Mouse (Mus musculus): ENCODE results near the gene Tsc2. TPM values are rescaled to one million over a fixed set of nuclear protein-coding genes. Genes with fewer than 3 reads are reported as not detected.
"Not testable (repeated sequence)": the region's sequence is repeated elsewhere in the genome, so short reads cannot be mapped to it uniquely, and the experiment has no call there.

The Tsc2 gene
- polyA plus RNA-seq, 1 experiment from 2014 or later = 59.3 TPM

DNA sequence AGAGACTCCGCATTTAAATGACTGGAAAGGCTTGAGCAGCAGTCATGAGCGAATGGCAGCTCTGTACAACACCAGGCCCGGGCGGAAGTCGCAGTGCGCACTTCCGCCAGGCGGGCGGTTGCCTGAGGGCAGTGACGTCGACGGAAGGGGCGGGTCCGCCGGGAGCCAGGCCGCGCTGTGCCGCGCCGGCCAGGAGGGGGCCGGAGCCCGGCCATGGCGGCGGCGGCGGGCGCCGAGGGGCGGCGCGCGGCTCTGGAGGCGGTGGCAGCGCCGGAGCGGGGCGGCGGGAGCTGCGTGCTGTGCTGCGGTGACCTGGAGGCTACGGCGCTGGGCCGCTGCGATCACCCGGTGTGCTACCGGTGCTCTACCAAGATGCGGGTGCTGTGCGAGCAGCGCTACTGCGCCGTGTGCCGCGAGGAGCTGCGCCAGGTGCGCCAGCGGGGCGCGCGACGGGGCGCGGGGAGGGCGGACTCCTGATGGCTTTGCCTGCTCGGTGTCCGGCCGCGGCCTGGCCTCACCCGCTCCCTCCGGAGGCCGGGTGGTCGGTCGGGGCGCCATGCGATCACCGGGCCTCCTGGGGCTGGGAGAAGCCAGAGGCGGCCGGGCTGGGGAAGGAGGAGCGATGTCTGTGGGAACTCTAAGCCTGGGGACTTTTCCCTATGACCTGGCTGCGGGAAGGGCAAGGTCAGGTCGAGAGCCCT is 37.3 kb upstream of the Tsc2 start, which contains the start of gene Zfp598:
Gene Zfp598, plus strand, starts transcription at position 143 of the 701 bp plus-strand sequence.
- Histone ChIP-seq H3K27me3 (replicated peaks; ENCODE audit: control insufficient read depth, insufficient read depth, low read length) (no peaks in the 10 kb centered on the region), H3K4me1 (replicated peaks; ENCODE audit: control insufficient read depth, insufficient read depth, low read length) (peaks cover 26% of the 10 kb centered on the region), H3K36me3 (ENCODE audit: control insufficient read depth, insufficient read depth, low read length) (no peaks in the 10 kb centered on the region), H3K27ac (ENCODE audit: low read depth) (peak within 1 kb of the TSS; percentile 81), H3K9me3 (ENCODE audit: control insufficient read depth, low read length) (no peaks in the 10 kb centered on the region), H3K9ac (ENCODE audit: low read length) (peak within 1 kb of the TSS; percentile 91), H3K4me3 (ENCODE audit: low read depth, low read length) (peak within 1 kb of the TSS; percentile 98), H3K4me2 (ENCODE audit: low read length) (peak within 1 kb of the TSS; percentile 92)
- DNase-seq (ENCODE audit: low spot score) = peak; percentile 97
- ATAC-seq (replicated peaks; ENCODE audit: low FRiP score, low TSS enrichment, low read depth) = peak; percentile 98
- 0% methylated on average over 77 of the region's 80 CpGs for WGBS

DNA sequence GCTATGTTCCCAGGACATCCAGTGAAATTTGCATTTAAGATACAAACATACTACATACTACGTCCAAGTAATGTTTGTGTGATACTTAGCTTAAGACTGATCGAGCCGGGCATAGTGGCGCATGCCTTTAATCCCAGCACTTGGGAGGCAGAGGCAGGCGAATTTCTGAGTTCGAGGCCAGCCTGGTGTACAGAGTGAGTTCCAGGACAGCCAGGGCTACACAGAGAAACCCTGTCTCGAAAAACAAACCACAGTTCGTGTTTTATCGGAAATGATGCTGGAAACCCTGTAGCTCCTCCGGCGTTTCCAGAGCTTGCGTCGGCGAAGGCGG is 36.7 kb upstream of the Tsc2 start:
- H3K4me1 ChIP-seq (replicated peaks; ENCODE audit: control insufficient read depth, insufficient read depth, low read length) = peaks cover 26% of the 10 kb centered on the region
- H3K27ac ChIP-seq (ENCODE audit: low read depth) = peak overlapping the region; percentile 54; the same call in 1 of the 2 replicates
- not testable (repeated sequence) for H3K9me3 ChIP-seq (ENCODE audit: control insufficient read depth, low read length); H3K36me3 ChIP-seq (ENCODE audit: control insufficient read depth, insufficient read depth, low read length); H3K27me3 ChIP-seq (replicated peaks; ENCODE audit: control insufficient read depth, insufficient read depth, low read length); DNase-seq (ENCODE audit: low spot score)
- H3K9ac ChIP-seq (ENCODE audit: low read length) = peak overlapping the region; percentile 91
- ATAC-seq (replicated peaks; ENCODE audit: low FRiP score, low TSS enrichment, low read depth) = peak; percentile 18
- 9% methylated on average over 15 of the region's 15 CpGs for WGBS
- peak overlapping the region; percentile 98 for H3K4me3 ChIP-seq (ENCODE audit: low read depth, low read length)
- peak overlapping the region; percentile 92 for H3K4me2 ChIP-seq (ENCODE audit: low read length)

DNA sequence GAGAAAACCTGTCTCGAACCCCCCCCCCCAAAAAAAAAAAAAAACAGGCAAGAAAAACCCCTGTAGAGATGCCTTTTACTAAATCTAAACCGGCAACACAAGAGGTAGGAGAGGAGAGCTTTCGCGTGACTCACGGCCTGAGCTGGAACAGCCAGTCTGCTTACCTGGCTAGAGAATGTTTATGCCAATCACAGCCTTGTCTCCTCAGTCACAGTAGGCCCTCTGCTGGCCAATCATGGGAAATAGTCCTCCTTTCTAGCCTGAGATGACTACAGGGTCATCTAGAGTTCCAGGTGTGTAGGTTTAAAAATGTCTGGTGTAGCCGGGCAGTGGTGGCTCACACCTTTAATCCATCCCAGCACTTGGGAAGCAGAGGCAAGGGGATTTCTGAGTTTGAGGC is 35.0 kb upstream of the Tsc2 start:
- ATAC-seq (replicated peaks; ENCODE audit: low FRiP score, low TSS enrichment, low read depth) = 0 out of 2 replicates have a peak, but pooled peaks have one; percentile 3
- WGBS = 25% methylated on average over 6 of the region's 6 CpGs

DNA sequence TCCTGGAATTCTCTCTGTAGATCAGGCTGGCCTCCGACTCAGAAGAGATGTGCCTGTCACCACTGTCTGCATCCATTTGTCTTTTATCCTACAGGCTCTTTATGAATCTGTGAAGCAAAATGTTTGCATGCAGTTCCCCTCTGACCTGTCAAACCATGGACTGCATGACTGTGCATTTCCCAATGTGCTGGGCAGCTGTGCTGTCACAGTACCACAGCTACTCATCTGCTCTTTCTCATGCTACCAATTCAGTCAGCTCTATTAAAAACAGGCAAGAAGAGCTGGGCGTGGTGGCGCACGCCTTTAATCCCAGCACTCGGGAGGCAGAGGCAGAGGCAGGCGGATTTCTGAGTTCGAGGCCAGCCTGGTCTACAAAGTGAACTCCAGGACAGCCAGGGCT is 34.6 kb upstream of the Tsc2 start:
- not testable (repeated sequence) for H3K36me3 ChIP-seq (ENCODE audit: control insufficient read depth, insufficient read depth, low read length); ATAC-seq (replicated peaks; ENCODE audit: low FRiP score, low TSS enrichment, low read depth); H3K27ac ChIP-seq (ENCODE audit: low read depth); DNase-seq (ENCODE audit: low spot score); H3K4me3 ChIP-seq (ENCODE audit: low read depth, low read length); H3K27me3 ChIP-seq (replicated peaks; ENCODE audit: control insufficient read depth, insufficient read depth, low read length); H3K9me3 ChIP-seq (ENCODE audit: control insufficient read depth, low read length); H3K4me2 ChIP-seq (ENCODE audit: low read length); H3K9ac ChIP-seq (ENCODE audit: low read length)
- 65% methylated on average over 7 of the region's 7 CpGs for WGBS
- peaks cover 21% of the 10 kb centered on the region for H3K4me1 ChIP-seq (replicated peaks; ENCODE audit: control insufficient read depth, insufficient read depth, low read length)

More for the DNA sequence above, 35.0 kb upstream of the Tsc2 start:
- Histone ChIP-seq H3K4me3 (ENCODE audit: low read depth, low read length) (no peak overlapping the region), H3K36me3 (ENCODE audit: control insufficient read depth, insufficient read depth, low read length) (no peaks in the 10 kb centered on the region), H3K27ac (ENCODE audit: low read depth) (no peak overlapping the region), H3K4me2 (ENCODE audit: low read length) (no peak overlapping the region), H3K4me1 (replicated peaks; ENCODE audit: control insufficient read depth, insufficient read depth, low read length) (peaks cover 25% of the 10 kb centered on the region), H3K27me3 (replicated peaks; ENCODE audit: control insufficient read depth, insufficient read depth, low read length) (no peaks in the 10 kb centered on the region), H3K9me3 (ENCODE audit: control insufficient read depth, low read length) (no peaks in the 10 kb centered on the region), H3K9ac (ENCODE audit: low read length) (no peak overlapping the region)
- peak; percentile 63 for DNase-seq (ENCODE audit: low spot score)

DNA sequence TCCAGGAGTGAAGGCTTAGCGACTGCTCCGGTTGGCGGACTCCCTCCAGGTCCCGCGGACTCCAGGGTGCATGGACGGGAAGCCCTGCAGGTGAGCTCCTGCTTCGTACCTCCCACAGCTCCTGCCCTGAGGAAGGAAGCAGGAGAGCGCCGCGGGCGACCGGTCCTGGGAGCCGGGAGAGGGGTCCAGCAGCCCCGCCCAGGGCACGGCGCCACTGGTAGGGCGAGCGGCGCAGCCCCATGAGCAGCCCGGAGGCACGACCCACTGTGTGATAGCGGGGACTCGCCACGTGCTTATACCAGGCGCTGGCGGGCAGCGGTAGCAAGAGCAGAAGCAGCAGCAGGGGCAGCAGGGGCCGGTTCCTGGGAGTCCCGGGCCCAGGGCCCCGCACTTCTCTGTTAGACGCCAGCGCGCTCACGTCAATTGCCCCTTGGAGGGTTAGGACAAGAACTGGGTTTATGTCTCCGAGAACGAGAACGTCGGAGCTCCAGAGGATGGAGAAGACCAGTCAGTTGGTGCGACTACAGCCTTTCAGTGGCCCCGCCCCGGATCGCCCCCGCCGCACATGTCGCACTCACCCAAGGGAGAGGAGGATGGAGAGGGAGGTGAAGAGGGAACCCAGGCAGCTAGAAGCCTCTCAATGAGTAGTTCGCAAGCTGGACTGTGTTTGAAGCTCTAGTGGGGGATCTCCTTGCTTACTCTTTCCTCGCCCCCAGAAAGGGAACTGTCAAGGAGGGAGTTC is 25.8 kb upstream of the Tsc2 start, which contains the start of gene Npw:
Gene Npw, minus strand, starts transcription at position 441 of the 742 bp plus-strand sequence.
- Histone ChIP-seq H3K27ac (ENCODE audit: low read depth) (no peak within 1 kb of the TSS), H3K27me3 (replicated peaks; ENCODE audit: control insufficient read depth, insufficient read depth, low read length) (peaks cover 41% of the 10 kb centered on the region), H3K36me3 (ENCODE audit: control insufficient read depth, insufficient read depth, low read length) (no peaks in the 10 kb centered on the region), H3K9ac (ENCODE audit: low read length) (peak within 1 kb of the TSS; percentile 38; the same call in 1 of the 2 replicates), H3K4me3 (ENCODE audit: low read depth, low read length) (peak within 1 kb of the TSS; percentile 37), H3K9me3 (ENCODE audit: control insufficient read depth, low read length) (no peaks in the 10 kb centered on the region), H3K4me2 (ENCODE audit: low read length) (peak within 1 kb of the TSS; percentile 86), H3K4me1 (replicated peaks; ENCODE audit: control insufficient read depth, insufficient read depth, low read length) (0 out of 2 replicates have a peak, but pooled peaks cover 12% of the 10 kb centered on the region)
- DNase-seq (ENCODE audit: low spot score) (peak; percentile 75), ATAC-seq (replicated peaks; ENCODE audit: low FRiP score, low TSS enrichment, low read depth) (no peak)
- WGBS = 1% methylated on average over 47 of the region's 47 CpGs

DNA sequence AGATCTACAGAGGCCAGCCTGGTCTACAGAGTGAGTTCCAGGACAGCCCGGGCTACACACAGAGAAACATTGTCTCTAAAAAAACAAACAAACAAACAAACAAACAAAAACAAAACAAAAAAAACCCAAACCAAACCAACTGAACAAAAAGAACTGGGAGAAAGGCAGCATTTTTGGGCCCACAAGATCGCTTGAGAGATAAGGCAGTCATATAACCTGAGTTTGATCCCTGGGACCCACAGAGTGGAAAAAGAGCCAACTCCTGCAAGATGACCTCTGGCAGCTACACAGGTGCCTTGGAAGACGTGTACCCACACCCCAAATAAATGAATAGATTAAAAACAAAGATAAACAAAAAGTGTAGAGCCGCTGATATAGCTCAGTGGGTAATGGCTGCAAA is 22.5 kb upstream of the Tsc2 start:
- Histone ChIP-seq H3K4me3 (ENCODE audit: low read depth, low read length) (no peak overlapping the region), H3K4me2 (ENCODE audit: low read length) (no peak overlapping the region), H3K27ac (ENCODE audit: low read depth) (no peak overlapping the region), H3K9ac (ENCODE audit: low read length) (no peak overlapping the region), H3K36me3 (ENCODE audit: control insufficient read depth, insufficient read depth, low read length) (no peaks in the 10 kb centered on the region), H3K4me1 (replicated peaks; ENCODE audit: control insufficient read depth, insufficient read depth, low read length) (peaks cover 12% of the 10 kb centered on the region; the same call in 1 of the 2 replicates), H3K27me3 (replicated peaks; ENCODE audit: control insufficient read depth, insufficient read depth, low read length) (peaks cover 34% of the 10 kb centered on the region), H3K9me3 (ENCODE audit: control insufficient read depth, low read length) (no peaks in the 10 kb centered on the region)
- ATAC-seq (replicated peaks; ENCODE audit: low FRiP score, low TSS enrichment, low read depth) (no peak), DNase-seq (ENCODE audit: low spot score) (no peak)
- WGBS = 63% methylated on average over 4 of the region's 4 CpGs

DNA sequence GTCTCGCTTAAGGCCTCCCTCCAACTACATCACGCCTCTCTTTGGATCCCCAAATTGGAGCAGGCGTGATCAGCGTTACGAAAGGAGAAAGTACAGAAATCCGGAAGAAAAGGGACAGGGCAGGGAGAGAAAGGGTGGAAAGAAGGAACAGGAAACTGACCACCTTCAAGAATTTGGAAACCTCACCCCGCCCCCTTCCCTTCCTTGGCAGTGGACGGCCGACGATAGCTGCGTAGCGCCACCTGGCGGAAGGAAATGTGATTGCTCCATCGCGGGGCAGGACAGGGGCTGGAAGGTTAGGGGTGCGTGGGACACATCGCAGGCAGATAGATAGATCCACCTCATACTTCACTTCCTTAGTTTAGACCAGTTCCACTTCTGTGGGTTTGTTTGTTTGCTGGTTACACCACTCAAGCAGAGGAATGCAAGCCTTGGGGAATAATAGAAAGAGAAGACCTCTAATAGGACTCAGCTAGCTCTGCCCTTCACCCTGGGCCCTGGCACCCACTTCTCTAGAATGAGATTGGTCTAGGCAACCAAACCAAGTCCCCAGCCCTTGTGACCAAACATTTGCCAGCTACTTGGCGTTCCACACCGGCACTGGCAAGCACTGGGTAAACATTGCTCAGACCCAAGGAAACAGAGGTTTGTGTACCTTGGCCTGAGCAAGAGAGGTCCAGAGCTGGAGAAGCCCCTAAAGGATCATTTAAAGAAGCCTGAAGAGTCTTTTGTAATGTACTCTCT is 21.7 kb upstream of the Tsc2 start:
- 3% methylated on average over 19 of the region's 19 CpGs for WGBS
- H3K27ac ChIP-seq (ENCODE audit: low read depth) = no peak overlapping the region
- H3K4me1 ChIP-seq (replicated peaks; ENCODE audit: control insufficient read depth, insufficient read depth, low read length) = peaks cover 12% of the 10 kb centered on the region; the same call in 1 of the 2 replicates
- ATAC-seq (replicated peaks; ENCODE audit: low FRiP score, low TSS enrichment, low read depth) = 0 out of 2 replicates have a peak, but pooled peaks have one; percentile 20
- DNase-seq (ENCODE audit: low spot score) = peak; percentile 96
- H3K9me3 ChIP-seq (ENCODE audit: control insufficient read depth, low read length) = no peaks in the 10 kb centered on the region
- H3K9ac ChIP-seq (ENCODE audit: low read length) = peak overlapping the region; percentile 20; the same call in 1 of the 2 replicates
- H3K27me3 ChIP-seq (replicated peaks; ENCODE audit: control insufficient read depth, insufficient read depth, low read length) = peaks cover 27% of the 10 kb centered on the region
- H3K4me2 ChIP-seq (ENCODE audit: low read length) = peak overlapping the region; percentile 56
- no peaks in the 10 kb centered on the region for H3K36me3 ChIP-seq (ENCODE audit: control insufficient read depth, insufficient read depth, low read length)
- H3K4me3 ChIP-seq (ENCODE audit: low read depth, low read length) = peak overlapping the region; percentile 31

DNA sequence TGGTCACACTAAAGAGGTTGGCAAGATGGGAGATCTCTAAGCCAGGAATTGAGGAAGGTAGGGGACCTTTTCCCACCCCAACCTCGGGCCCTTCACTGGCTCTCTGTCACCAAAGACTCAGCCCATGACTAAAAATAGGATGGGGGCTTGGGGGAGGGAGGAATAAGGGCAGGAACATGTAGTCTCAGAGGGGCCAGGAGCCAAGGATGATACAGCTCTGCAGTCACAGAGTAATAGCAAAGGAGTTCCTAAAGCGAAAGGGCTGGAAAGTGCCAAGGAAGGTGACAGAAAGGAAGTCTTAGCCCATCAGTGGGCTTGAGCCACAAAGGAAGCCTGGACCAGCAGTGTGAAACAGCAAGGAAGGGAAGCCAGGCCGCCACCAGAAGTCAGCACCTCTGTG is 19.4 kb upstream of the Tsc2 start:
- ATAC-seq (replicated peaks; ENCODE audit: low FRiP score, low TSS enrichment, low read depth) (no peak), DNase-seq (ENCODE audit: low spot score) (no peak)
- H3K9ac ChIP-seq (ENCODE audit: low read length) = no peak overlapping the region
- no peak overlapping the region for H3K4me2 ChIP-seq (ENCODE audit: low read length)
- H3K27ac ChIP-seq (ENCODE audit: low read depth) = no peak overlapping the region
- H3K9me3 ChIP-seq (ENCODE audit: control insufficient read depth, low read length) = no peaks in the 10 kb centered on the region
- peaks cover 3% of the 10 kb centered on the region for H3K4me1 ChIP-seq (replicated peaks; ENCODE audit: control insufficient read depth, insufficient read depth, low read length)
- no peak overlapping the region for H3K4me3 ChIP-seq (ENCODE audit: low read depth, low read length)
- peaks cover 4% of the 10 kb centered on the region; the same call in 1 of the 2 replicates for H3K27me3 ChIP-seq (replicated peaks; ENCODE audit: control insufficient read depth, insufficient read depth, low read length)
- no peaks in the 10 kb centered on the region for H3K36me3 ChIP-seq (ENCODE audit: control insufficient read depth, insufficient read depth, low read length)
- WGBS = 71% methylated on average over 3 of the region's 3 CpGs

Data from intestine, embryonic 14.5 days (tissue).